Mouse (Mus musculus): ENCODE data around the gene Suds3.

The Suds3 gene

DNA sequence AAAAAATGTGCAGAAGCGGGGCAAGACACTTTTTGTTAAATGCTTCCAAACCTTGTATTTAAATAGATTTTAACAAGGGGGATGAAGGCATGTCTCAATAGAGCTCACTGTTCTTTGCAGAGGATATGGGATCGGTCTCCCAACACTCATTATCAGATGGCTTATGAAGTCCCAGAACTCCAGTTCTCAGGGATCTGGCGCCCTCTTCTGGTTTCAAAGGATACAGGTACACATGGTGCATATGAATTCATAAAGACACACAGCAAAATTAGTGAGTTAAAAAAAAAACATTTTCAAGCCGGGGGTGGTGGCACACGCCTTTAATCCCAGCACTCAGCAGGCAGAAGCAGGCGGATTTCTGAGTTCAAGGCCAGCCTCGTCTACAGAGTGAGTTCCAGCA, 2.6 kb downstream of the Suds3 start:
- DNase-seq (ENCODE audit: low read depth, low spot score), result peak; percentile 72

DNA sequence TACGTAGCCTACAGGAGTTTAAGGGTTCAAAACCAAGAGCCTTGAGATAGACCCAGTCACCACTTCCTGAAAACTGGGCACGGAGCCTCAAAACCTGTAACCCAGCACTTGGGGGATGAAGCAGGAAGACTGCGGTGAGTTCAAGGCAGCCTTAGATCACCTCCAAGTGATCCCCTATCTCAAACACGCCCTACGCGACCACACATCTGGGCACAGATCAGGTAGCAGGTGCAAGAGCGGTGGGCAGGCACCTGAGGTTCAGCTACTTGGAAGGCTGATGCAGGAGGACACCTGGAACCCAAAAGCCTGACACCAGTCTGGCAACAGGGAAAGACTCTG, 4.2 kb downstream of the Suds3 start:
- no peak for DNase-seq (ENCODE audit: low read depth, low spot score)

- DNase-seq (ENCODE audit: low read depth, low spot score), result peak; percentile 30
These were observed 4.7 kb downstream of the Suds3 start for GRCm38 (mm10) chr5:117111064-117111773.

DNA sequence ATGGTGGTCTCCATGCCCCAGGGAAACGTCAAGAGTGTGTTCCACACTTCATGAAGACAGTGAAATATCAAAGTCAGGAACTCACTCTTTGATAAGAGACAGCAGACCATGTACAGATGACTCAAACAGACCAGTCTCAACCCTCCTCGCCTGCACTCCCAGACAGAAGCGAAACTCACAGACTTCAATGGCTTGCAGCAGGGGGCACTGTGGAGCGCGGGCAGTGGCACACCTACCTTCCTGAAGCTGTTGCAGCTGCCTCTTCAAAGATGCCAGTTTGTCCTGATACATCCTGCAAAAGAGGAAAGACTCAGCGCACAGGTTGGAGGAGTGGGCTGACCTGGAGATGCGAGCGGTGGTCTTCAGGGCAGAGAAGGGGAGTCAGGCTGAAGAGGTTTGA, 6.4 kb downstream of the Suds3 start:
- peak; percentile 55 for DNase-seq (ENCODE audit: low read depth, low spot score)

DNA sequence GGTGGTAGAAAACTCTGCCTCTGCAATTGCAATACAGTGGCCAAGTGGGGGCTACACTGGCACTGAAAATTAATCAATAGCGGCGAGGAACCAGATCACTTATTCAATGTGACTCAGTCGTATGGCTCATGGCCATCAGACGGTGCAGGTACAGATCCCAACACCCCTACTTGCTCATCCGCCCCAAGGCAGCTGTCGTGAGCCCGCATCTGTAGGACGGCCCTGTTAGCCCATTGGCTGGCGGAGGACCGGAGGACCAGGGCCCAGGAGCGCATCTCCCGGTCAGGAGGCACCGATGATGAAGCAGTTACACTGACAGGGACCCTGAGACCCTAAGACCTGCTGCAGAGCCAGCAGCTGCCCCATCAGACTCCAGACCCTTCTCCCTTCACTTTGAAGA, 7.2 kb downstream of the Suds3 start:
- no peak for DNase-seq (ENCODE audit: low read depth, low spot score)

DNA sequence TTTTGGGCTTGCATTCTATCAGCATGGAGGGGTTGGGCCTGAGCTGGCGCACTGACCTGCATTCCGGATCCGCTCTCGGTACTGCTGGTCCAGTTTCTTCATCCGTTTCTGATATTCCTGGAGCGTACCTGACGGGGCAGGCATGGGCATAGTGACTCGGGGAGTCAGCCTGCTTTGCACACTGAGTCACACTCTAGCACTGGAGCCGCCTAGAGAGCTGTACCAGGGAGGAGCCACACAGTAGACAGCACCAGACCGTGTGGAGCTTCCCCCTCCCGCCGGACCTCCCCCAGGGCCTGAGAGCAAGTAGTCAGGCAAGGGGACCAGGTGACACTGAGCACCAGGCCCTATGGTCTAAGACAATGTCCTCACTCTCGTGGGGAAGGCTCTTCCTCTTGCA, 7.6 kb downstream of the Suds3 start:
- DNase-seq (ENCODE audit: low read depth, low spot score), result no peak

DNA sequence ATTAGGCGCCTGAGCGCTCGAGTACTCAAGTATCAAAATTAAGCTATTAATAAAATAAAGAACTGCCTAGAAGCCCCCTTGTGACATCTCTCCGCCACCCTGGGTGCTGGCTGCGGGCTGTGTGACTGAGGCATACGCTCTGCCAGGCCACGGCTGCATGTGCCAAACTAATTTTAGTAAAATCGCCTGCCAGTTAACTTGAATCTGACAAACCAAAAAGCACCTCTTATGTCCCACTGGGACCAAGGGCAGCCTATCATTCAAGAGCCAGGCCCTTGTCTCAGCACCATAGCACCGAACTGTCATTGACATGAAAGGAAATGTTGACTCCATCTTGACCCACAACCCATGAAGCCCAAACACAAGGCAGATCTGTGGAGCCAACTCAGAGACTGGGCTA, 10.2 kb downstream of the Suds3 start:
- no peak for DNase-seq (ENCODE audit: low read depth, low spot score)

DNA sequence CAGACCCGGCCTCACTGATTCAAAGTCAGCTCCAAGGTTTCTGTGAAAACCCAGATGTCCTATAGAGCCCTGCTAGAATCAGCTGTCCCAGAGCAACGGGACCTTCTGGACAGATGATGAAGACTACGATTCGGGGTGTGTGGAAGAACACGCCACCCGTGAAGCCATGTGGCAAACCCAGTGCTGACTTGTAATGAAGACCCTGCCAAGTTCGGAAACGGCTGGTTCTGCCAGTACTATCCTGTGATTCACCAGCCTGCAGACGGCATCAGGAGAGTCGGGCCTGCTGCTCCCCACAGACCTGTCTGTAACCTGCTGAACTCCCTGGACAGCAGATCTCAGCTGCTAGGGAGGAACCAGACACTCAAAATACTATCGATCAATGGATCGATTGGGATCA, 11.6 kb downstream of the Suds3 start:
- no peak for DNase-seq (ENCODE audit: low read depth, low spot score)

GRCm38 (mm10) chr5:117103194-117103929, 12.6 kb downstream of the Suds3 start:
- DNase-seq (ENCODE audit: low read depth, low spot score), result no peak

DNA sequence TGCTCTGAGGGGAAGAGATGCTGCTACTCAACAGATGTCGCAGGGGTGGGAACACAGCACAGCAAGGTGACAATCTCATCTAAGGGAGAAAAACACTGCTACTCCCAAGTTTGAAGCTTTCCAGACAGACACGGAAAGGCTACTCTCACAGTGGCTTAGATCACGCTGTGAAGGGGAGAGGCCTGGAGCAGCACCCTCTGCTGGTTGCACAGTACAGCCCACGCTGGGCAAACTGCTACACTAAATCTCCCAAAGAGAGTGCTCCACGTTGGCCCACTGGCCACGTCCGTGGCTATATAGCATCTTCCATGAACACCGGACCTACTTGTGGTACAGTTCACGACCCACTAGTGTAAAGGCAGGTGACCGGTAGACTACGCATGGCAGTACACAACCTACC, 16.2 kb downstream of the Suds3 start:
- DNase-seq (ENCODE audit: low read depth, low spot score), result no peak

- DNase-seq (ENCODE audit: low read depth, low spot score), result no peak
These were observed 16.9 kb downstream of the Suds3 start for GRCm38 (mm10) chr5:117099008-117099407.

DNA sequence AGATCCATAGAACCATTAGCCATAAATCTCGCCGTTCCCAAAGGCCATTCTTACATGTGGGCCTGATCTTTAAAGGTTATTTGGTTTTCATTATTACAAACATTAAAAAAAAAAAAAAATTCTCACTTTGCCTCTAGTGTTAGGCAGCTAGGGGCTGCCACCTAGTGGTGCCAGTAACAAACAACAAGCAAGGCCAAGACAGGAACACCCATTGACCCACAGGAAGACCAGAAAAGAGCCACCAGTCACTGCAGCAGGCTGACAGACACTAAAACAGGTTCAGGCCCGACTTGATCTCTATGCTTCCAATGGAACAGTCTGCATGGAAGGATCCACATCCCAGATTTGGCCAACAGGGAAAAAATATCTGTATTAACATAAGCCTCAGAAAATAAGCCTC, 19.2 kb downstream of the Suds3 start:
- peak; percentile 72 for DNase-seq (ENCODE audit: low read depth, low spot score)

DNA sequence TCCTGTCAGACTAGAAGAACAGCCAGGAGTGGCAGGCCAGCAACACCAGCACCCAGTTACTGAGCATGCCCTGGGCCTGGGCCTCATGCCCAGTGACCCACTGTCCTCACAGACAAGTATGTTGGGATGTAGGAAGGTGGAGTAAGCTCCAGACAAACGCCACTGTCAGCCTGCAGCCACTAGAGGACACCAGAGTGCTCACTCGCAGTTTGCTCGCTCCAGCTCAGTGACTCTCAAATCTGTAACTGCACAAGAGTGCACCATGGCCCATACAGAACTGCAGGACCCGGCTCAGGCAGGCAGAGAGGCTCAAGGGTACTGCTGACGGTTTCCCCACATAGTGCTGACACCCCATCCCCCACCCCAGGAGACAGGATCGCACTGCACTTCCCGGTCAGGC, 21.5 kb downstream of the Suds3 start:
- DNase-seq (ENCODE audit: low read depth, low spot score), result peak; percentile 35

DNA sequence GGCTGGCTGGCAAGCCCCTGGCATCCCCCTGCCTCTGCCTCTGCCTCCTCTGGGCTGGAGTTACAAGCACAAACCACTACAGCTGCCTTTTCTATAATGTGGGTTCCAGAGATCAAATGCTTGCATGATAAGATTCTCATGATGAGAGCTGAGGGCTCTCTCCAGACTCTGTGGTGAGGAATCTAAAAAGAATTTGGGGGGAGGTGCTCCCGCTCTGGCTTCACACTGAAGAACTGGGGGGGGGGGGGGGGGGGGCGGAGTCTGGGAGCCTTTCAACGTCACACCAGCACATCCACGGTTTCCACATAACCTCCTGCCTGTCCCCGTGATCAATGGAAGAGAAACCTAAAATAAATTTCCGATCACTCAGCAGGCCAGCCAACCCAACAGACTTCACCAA, 26.1 kb downstream of the Suds3 start:
- peak; percentile 32 for DNase-seq (ENCODE audit: low read depth, low spot score)

GRCm38 (mm10) chr5:117089147-117089546, 26.8 kb downstream of the Suds3 start:
- peak; percentile 35 for DNase-seq (ENCODE audit: low read depth, low spot score)

GRCm38 (mm10) chr5:117087718-117088117, 28.2 kb downstream of the Suds3 start:
- no peak for DNase-seq (ENCODE audit: low read depth, low spot score)

DNA sequence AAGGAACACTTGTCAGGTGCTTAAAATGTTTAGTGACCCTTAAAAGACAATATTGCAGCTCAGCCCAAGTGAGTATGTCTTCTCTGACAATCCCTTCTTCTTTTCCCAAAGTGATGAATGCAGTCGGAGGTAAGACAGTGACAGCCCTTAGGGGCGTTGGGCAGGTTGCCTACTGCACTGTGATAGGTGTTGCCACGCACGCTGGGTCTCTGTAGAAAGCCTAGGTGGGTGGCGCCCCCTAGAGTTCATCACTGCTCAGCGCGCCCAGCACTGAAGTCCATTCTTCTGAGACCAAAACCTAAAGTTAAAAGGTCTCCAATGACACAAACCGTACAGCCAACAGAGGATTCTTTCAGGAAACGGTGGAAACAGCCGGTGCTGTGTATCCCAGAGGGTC, 46.4 kb downstream of the Suds3 start:
- DNase-seq (ENCODE audit: low read depth, low spot score), result peak; percentile 74

GRCm38 (mm10) chr5:117068808-117069497, 47.0 kb downstream of the Suds3 start:
- DNase-seq (ENCODE audit: low read depth, low spot score), result peak; percentile 57

- DNase-seq (ENCODE audit: low read depth, low spot score), result peak; percentile 71
These were observed 47.7 kb downstream of the Suds3 start for GRCm38 (mm10) chr5:117068181-117068580.

DNA sequence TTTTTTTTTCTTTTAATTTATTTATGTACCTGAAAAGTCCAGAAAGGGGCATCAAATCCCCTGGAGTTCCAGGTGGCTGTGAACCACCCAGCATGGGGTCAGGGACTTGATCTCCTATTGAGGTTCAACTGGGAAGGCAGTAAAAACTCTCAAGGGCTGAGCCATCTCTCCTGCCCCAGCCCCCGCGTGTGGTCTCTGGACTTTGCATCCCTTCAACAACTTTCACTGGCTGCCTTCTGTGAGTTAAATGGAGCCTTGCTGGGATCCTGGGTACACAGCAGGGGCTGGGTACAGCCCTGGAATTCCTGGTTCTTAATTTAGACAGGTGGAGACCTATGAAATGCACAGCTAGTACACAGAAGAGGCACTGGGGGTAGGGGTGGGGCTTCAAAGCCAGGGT, 54.7 kb downstream of the Suds3 start:
- no peak for DNase-seq (ENCODE audit: low read depth, low spot score)

DNA sequence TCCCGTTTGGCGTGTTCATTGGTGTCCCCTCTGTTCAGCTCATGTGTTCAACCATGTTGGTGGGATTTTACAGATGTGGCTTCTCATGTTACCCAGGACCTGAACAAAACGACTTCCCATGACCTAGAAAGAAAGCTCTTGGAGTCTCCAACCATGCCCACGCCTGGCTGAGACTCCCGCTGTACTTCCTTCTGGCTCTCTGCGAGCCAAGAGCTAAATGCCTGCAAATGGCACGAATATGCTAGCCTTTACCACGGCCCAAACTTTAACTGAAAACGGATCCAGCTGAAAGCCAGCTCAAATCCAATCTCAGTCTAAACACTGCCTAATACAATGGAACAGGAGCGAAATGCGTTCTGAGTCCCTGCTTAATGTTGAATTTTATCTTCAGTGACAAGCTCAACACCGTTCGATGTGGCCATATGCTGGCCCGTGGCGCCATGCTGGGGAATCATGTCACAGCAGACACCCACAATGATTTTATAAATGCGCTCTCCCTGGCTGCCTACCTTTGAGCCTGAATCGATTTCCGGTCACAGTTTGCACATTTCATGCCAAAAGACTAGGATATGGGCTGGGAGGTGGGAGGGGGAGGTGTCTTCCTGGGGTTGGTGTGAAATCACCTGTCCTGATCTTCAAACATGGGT, 55.3 kb downstream of the Suds3 start:
- no peak for DNase-seq (ENCODE audit: low read depth, low spot score)

- DNase-seq (ENCODE audit: low read depth, low spot score), result no peak
These were observed 66.0 kb downstream of the Suds3 start for GRCm38 (mm10) chr5:117049940-117050339.

Data from CD4-positive, CD25-positive, alpha-beta regulatory T cell, adult 2 months (primary cell).